Mouse (Mus musculus) small intestine, adult 2 months (tissue): Measurements from ENCODE around the gene Mau2. TPM values are rescaled to one million over a fixed set of nuclear protein-coding genes. Genes with fewer than 3 reads are reported as not detected.
"Not testable (repeated sequence)": the region's sequence is repeated elsewhere in the genome, so short reads cannot be mapped to it uniquely, and the experiment has no call there.

ENCODE experiments used
- H3K27ac ChIP-seq: fragments of 200-500 bp; 2 replicates; pipeline ENCODE4 v1.5.1; 2012; ENCODE audit warnings: low read depth, low read length, control low read depth, inconsistent platforms; ENCODE audit not compliant: insufficient read depth
- H3K27me3 ChIP-seq: fragments of 200-500 bp; 2 replicates; pipeline ENCODE4 v1.6.1; 2012; ENCODE audit warnings: mild to moderate bottlenecking, moderate library complexity, low read length, inconsistent platforms; ENCODE audit not compliant: control insufficient read depth, insufficient read depth
- H3K36me3 ChIP-seq: fragments of 200-500 bp; 2 replicates; pipeline ENCODE4 v1.6.1; 2012; ENCODE audit warnings: mild to moderate bottlenecking, low read length, control low read depth, inconsistent platforms; ENCODE audit not compliant: control insufficient read depth, insufficient read depth
- H3K4me1 ChIP-seq: fragments of 200-500 bp; 2 replicates; pipeline ENCODE4 v1.6.1; 2012; ENCODE audit warnings: low read length, inconsistent platforms, mixed read lengths; ENCODE audit not compliant: control insufficient read depth, insufficient read depth, insufficient read length
- H3K4me3 ChIP-seq: fragments of 200-500 bp; 2 replicates; pipeline ENCODE4 v1.5.1; 2012; ENCODE audit warnings: low read depth, mild to moderate bottlenecking, control low read depth, inconsistent platforms, low read length, moderate library complexity
- CTCF ChIP-seq: fragments of 200-500 bp; IDR thresholded peaks from 2 replicates; pipeline ENCODE4 v1.5.1; 2012; ENCODE audit warnings: low read depth, mild to moderate bottlenecking, control low read depth, inconsistent platforms, low read length, moderate library complexity, mixed read lengths; ENCODE audit not compliant: insufficient replicate concordance, insufficient read length; ENCODE audit errors: extremely low read depth
- POLR2A ChIP-seq: fragments of 200-500 bp; IDR thresholded peaks from 2 replicates; pipeline ENCODE4 v1.6.1; 2012; ENCODE audit warnings: low read depth, mild to moderate bottlenecking, control low read depth, inconsistent platforms, low read length, moderate library complexity
- WGBS: fragments of 180-500 bp; shearing (Covaris S2); methylation state at CpG from one replicate; pipeline ENCODE4 v1.1.7; 2018; 5-methylcytosine and 5-hydroxymethylcytosine counted together
- polyA plus RNA-seq: library from polyadenylated mRNA; depleted of rRNA; stranded (reverse); fragments of >200 nt; gene quantifications from 2 replicates; pipeline ENCODE4 v1.2.3, GENCODE M21; 2012

Mau2 gene
- polyA plus RNA-seq, 1 experiment, result 107 TPM

GRCm38 (mm10) chr8:70000226-70000625 lies 42.3 kb downstream of the Mau2 start:
- no peak overlapping the region for H3K4me3 ChIP-seq
- peaks cover 12% of the 10 kb centered on the region for H3K4me1 ChIP-seq
- no peaks in the 10 kb centered on the region for H3K36me3 ChIP-seq
- H3K27me3 ChIP-seq, result no peaks in the 10 kb centered on the region
- H3K27ac ChIP-seq, result no peak overlapping the region
- TF ChIP-seq CTCF (no peak), POLR2A (no peak)
- WGBS, result 88% methylated on average over 2 of the region's 2 CpGs

- H3K27me3 ChIP-seq, result no peaks in the 10 kb centered on the region
- 92% methylated on average over 4 of the region's 4 CpGs for WGBS
- peaks cover 15% of the 10 kb centered on the region for H3K4me1 ChIP-seq
- no peak overlapping the region for H3K27ac ChIP-seq
- H3K36me3 ChIP-seq, result no peaks in the 10 kb centered on the region
- no peak for TF ChIP-seq CTCF
- TF ChIP-seq POLR2A, result no peak
- no peak overlapping the region for H3K4me3 ChIP-seq
These were observed 43.3 kb downstream of the Mau2 start for GRCm38 (mm10) chr8:69999236-69999635.

- Histone ChIP-seq H3K27ac (no peak overlapping the region), H3K36me3 (no peaks in the 10 kb centered on the region), H3K27me3 (no peaks in the 10 kb centered on the region), H3K4me3 (no peak overlapping the region), H3K4me1 (peaks cover 15% of the 10 kb centered on the region)
- WGBS, result 87% methylated on average over 3 of the region's 3 CpGs
- TF ChIP-seq POLR2A, result no peak
- no peak for TF ChIP-seq CTCF
These were observed 43.8 kb downstream of the Mau2 start for GRCm38 (mm10) chr8:69998706-69999105.

- H3K4me1 ChIP-seq, result peaks cover 6% of the 10 kb centered on the region; the same call in 1 of the 2 replicates
- peak overlapping the region; percentile 89 for H3K27ac ChIP-seq
- TF ChIP-seq CTCF, result no peak
- TF ChIP-seq POLR2A, result peak; percentile 92
- 2% methylated on average over 35 of the region's 35 CpGs for WGBS
- H3K36me3 ChIP-seq, result no peaks in the 10 kb centered on the region
- peak overlapping the region; percentile 77 for H3K4me3 ChIP-seq
- no peaks in the 10 kb centered on the region for H3K27me3 ChIP-seq
These were observed 45.8 kb downstream of the Mau2 start for GRCm38 (mm10) chr8:69996589-69997285.

GRCm38 (mm10) chr8:69995776-69996588 lies 46.6 kb downstream of the Mau2 start, which contains the start of gene Gatad2a:
Gene Gatad2a (minus strand): TSS chr8:69996384.
- H3K4me3 ChIP-seq, result peak within 1 kb of the TSS; percentile 89
- under 1% methylated on average over 87 of the region's 87 CpGs for WGBS
- no peaks in the 10 kb centered on the region for H3K27me3 ChIP-seq
- peak within 1 kb of the TSS; percentile 89 for H3K27ac ChIP-seq
- TF ChIP-seq POLR2A (no peak; the same call in 1 of the 2 replicates), CTCF (no peak)
- no peaks in the 10 kb centered on the region; the same call in 1 of the 2 replicates for H3K36me3 ChIP-seq
- peaks cover 4% of the 10 kb centered on the region; the same call in 1 of the 2 replicates for H3K4me1 ChIP-seq

- TF ChIP-seq POLR2A (no peak), CTCF (no peak)
- peak overlapping the region; percentile 89 for H3K4me3 ChIP-seq
- H3K27ac ChIP-seq, result peak overlapping the region; percentile 88
- WGBS, result 0% methylated on average over 7 of the region's 7 CpGs
- peaks cover 3% of the 10 kb centered on the region for H3K36me3 ChIP-seq
- H3K27me3 ChIP-seq, result no peaks in the 10 kb centered on the region
- H3K4me1 ChIP-seq, result peaks cover 8% of the 10 kb centered on the region; the same call in 1 of the 2 replicates
These were observed 47.1 kb downstream of the Mau2 start for GRCm38 (mm10) chr8:69995422-69995775.

- WGBS, result 94% methylated on average over 7 of the region's 7 CpGs
- not testable (repeated sequence) for H3K27me3 ChIP-seq, H3K27ac ChIP-seq, H3K36me3 ChIP-seq, H3K4me1 ChIP-seq, H3K4me3 ChIP-seq
These were observed 53.6 kb downstream of the Mau2 start for GRCm38 (mm10) chr8:69988936-69989335.
